Mouse (Mus musculus) adrenal gland, postnatal 0 days (tissue): Measurements from ENCODE around the gene Trpt1. TPM values are rescaled to one million over a fixed set of nuclear protein-coding genes. Genes with fewer than 3 reads are reported as not detected.

Experiments used
- polyA plus RNA-seq: library from polyadenylated mRNA; unstranded; fragments of >200 nt; fragmentation: Nextera tagmentation; extraction: Ambion mirVana; gene quantifications from 2 replicates; pipeline ENCODE4 v1.2.1, GENCODE M21; 2015

The Trpt1 gene
- polyA plus RNA-seq, result 10.4 and 13.5 TPM in 2 replicates

DNA sequence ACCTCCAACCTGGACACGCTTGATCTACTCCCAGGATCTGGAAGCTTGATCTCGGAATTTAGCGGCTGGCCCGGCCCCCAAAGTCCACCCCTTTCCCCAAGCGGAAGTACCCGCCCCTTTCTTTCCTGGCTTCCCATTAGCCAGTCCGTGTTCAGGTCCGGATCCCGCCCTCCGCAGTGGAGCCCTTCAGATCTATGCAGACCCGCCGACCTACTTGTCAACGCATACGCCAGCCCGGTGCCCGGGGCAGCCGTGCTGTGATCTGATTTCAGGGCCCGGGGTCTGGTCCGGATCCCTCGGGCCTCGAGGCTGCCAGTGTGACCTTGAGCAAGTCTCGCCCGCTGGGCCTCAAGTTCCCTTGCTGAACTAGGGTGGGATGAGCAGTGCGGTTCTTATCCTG is at the start of gene Trpt1, which contains the start of gene Nudt22:
TSS of gene Trpt1 (plus strand) at position 126 of the 400 bp plus-strand sequence.
TSS of gene Nudt22 (minus strand) at position 112 of the 400 bp plus-strand sequence.

DNA sequence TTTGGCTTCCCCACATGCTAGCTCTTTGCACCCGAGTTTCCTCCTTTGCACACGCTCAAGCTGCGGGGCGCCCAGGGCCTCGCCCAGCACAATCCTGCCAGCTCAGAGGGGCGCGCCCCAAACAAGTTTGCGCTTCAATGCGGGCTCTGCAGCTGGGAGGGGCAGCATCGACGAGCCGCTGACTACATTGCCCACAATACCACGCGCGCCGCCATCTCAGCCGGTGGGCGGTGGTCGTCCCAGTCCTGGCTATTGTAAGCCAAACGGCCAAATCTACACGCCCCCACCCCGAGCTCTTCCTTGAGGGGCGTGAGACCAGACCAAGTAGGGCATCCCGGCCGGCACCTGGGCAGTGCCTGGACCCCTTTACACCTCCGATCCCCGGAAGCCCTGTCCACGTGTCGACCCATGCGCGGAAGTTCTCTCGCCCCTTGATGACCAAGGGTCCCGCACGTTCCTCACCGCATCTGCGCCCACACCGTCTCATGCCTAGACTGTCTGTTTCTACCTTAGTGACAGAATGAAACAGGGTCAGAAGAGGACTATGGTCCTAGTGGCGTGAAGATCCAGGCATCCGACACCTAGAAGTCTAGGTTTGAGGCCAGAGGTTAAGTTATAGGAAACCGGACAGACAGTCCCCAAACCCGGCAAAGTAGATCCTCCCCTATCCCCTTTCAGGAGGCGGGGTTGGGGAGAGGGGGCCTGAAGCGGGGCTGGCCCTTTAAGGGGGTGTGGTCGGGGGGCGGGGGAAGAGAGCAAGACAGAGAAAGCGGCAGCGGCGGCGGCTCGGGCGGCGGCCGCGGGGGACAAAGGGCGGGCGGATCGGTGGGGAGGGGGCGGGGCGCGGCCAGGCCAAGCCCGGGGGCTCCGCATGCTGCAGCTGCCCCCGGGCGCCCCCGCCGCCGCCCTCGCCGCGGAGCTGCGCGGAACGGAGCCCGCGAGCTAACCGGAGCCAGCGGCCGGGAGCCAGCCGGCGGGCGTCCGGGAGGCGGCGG is 21.4 kb upstream of the Trpt1 start, which contains the start of gene Ppp1r14b:
TSS of gene Ppp1r14b (plus strand) at position 758 of the 995 bp plus-strand sequence.

DNA sequence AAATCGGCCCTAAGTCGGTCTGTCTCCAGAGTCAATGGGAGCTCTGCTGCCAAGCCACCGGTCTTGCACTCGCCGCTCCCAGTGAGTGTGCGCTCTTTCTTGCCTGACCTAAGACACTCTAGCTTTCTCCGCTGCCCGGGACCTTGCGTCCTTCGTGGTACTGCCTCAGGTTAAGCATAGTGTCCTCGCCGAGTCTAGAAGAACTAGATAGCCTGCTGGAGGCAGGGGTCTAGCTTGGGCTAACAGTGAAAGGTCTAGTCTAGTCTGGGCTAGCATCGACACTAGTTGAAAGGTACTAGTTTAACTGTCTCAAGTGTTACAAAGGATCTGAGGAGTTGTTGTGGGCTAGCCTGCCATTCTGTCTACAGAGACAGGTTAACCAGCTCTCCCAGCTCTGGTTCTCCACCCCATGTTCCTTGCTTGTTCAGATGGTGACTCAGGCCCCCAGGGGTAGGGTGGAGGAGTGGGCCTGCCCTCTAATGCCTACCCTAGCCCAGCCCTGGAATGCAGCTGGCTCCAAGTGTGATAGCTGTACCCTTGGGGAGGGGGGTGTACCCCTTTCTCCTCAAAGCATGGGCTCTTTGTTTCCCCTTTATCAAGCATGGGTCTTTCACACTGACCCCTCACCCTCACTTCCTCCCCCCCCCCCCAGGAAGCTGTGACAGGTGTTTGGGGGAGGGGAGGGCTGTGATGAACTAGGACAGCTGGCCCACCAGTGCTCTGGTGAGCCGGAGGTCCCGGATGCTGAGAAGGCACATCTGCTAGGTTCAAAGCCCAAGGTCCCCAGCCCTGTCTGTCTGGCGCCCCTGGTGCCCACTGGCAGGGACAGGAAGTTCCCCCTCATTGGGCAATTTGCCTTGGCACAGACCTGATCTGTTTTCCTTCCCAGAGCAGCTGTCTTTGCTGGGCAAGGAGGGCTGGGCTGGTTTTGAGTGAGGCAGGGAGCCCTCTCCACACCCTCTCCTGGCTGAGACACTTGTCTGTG is 20.1 kb upstream of the Trpt1 start, which contains the start of gene Plcb3:
TSS of gene Plcb3 (minus strand) at position 934 of the 985 bp plus-strand sequence.

DNA sequence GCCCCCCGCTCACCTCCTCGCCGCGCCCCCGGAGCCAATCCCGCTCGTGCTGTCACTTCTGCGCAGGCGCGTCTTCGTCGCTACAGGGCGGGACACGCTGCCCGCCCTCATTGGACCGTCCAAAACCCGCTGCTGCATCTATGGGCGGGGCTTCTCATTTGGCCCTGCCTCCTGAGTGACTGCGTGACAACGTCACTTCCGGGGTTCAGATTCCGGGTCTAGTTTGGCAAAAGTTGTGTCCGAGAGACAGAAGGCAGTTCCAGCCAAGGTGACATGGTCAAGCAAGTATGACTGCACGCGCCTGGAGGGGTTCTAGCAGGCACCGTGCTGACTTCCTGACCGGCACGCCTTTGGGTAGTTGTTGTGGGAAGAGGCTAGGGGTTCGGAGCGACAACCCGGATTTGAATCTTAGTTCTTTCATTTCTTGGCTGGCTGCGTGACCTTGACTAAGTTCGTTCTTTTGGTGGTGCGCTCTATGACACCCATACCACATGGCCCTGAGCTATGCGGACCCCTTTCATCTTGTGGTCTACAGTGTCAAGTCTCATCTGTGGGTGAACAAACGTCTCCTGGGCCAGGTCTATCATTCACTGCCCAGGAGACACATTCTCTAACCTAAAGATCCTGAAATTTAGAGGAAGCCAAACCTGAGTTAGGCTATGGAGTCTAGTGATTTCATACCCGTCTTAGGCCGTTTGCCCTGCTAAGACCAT is 15.4 kb upstream of the Trpt1 start, which contains the start of gene Fkbp2:
TSS of gene Fkbp2 (minus strand) at position 121 of the 713 bp plus-strand sequence.

DNA sequence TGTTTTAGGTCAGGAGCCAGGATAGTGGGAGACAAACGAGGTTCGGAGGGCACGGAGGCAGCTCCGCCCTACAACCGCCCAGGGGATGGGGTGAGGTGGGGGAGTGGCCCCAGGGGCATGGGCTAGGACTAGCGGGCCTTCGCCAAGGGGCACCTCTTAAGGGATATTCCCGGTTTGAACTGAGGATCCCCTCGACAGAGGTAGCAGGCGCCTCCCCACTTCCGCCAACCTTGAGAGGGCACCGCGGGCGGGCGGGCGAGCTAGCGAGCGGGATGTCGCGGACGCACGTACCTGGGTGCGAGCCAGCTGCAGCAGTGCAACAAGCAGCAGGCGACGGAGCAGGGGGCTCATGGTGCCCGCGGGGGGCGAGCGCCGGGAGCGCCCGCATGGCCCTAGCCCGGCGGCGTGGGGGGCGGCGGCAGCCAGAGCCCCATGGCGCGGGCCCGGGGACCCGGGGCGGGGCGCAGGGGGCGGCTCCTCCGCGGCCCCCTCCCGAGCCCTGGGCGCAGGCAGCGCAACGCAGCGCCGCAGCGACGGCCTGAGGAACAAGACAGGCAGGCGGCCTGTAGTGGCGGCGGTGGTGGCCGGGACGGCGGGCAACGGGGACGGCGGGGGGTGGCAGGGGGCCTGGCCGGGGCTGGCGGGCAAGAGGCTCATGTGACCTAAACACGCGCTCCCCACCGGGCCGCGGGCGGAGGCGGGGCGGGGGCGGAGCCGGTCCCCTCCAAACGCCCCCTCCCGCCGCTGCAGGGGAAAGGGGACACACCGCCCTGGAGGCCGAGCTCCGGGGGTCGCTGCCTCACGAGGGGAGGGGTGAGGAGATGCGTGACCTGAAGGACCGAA is 8.6 kb upstream of the Trpt1 start, which contains the start of gene Vegfb:
TSS of gene Vegfb (minus strand) at position 591 of the 843 bp plus-strand sequence.

DNA sequence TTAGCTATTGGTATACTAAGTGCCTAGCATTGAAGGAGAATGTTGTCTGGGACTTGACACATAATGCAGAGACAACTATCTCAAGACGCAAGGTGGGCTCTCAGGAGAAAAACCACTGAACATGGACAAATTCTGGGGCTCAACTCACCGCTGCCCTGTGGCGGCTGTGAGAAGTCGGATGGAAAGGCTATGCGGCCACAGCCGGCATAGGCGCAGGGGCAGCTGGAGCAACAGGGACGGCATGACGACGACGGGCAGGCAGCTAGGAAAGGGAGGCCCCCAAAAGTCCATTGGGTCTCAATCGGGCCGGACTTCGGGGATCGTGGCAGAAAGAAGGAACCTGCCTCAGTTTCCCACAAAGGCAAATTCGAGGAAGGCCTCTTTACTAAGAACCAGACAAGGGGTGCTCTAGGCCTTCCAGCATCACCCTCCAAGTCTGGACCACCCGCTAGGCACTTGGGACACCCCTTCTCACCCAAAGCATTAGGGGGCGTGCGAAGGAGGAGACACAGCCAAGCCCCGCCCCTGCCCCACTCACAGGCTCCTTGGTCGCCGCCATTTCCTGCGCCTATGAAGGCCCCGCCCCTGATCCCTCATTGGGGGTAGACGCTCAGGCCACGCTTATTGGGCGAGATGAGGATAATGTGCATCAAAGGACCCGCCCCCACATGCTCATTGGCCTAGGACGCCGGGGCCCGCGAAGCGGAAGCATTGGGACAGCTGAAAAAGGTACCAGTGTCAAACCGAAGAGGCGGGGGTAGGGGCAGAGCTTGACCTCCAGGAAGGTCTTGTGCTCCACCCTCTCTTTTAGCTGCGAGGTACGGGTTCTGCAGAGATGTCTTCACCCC is 3.7 kb upstream of the Trpt1 start, which contains the start of gene Dnajc4:
TSS of gene Dnajc4 (minus strand) at position 562 of the 848 bp plus-strand sequence.

DNA sequence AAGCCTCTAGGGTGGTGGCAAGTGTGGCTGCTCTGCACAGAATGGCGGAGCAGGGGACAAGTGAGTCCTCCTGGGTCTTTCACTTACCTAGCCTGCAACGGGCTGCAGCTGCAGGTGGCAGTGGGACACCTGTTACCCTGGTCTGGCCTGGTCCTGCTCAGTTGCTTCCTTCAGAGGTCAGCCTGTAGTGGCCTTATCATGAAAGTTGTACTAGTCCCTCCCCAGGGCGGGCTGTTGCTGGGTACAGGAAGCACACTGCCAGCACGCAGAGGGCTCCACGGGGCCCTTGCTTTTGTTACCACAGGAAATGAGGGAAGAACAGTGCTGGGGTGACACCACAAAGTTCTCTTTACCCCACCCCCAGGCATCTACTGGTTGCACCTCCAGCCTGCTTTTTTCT is 23.3 kb downstream of the Trpt1 start, which contains the start of gene Fermt3:
TSS of gene Fermt3 (minus strand) at position 279 of the 400 bp plus-strand sequence.

DNA sequence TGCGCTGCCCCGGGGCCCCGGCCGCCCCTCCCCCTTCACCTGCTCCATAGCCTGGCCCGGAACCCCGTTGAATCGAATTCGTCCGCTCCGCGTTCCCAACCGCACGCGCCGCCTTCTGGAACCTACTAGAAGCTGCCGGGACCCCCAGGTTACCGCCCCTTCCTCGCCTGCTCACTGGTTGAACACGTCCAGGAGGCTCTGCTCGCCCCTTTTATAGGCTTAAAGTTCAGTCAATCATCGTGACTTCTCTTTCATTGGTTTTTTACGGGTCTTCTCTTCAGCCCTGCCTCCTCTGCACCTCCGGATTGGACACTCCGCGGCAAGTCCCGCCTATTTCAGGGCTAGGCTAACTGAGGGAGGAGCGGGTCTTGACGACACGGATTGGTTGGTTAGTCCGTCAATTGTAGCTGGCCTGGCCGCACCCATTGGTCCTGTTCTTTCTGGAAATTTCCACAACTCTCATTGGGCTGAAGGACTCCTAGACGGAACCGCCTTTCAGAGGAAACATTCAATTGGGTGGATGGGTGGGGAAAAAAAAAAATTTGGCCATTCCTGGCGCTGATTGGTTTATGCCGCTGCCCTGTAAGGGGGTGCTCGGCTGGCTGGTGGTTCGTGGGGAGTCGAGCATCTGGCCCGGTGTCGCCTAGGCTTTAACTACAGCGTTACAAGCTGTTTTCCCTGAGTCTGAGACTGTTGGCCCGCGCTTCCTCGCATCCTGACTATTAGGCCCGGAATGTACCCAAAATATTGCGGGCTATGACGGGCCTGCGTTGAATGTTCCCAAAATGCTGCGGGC is 44.1 kb downstream of the Trpt1 start, which contains the start of gene Stip1:
TSS of gene Stip1 (minus strand) at position 127 of the 796 bp plus-strand sequence.

Other genes starting within 250 kb of the Trpt1 start
- gene Rps6ka4, start 155.5 kb upstream of the Trpt1 start, polyA plus RNA-seq, result 14.0 and 22.7 TPM in 2 replicates
- 0.80 and 0.82 TPM in 2 replicates for gene Ccdc88b, start 137.9 kb upstream of the Trpt1 start, polyA plus RNA-seq
- 97.2 and 142 TPM in 2 replicates for gene Trmt112, start 86.4 kb upstream of the Trpt1 start, polyA plus RNA-seq
- 373 and 481 TPM in 2 replicates for gene Prdx5, start 86.0 kb upstream of the Trpt1 start, polyA plus RNA-seq
- 11.7 and 11.8 TPM in 2 replicates for gene Esrra, start 74.3 kb upstream of the Trpt1 start, polyA plus RNA-seq
- gene Catsperz, start 70.8 kb upstream of the Trpt1 start, polyA plus RNA-seq, result 1.5 and 5.6 TPM in 2 replicates
- gene Kcnk4, start 61.6 kb upstream of the Trpt1 start, polyA plus RNA-seq, result 0.55 and 0.68 TPM in 2 replicates
- gene Bad, start 54.3 kb upstream of the Trpt1 start, polyA plus RNA-seq, result 117 and 144 TPM in 2 replicates
- gene Gpr137, start 53.7 kb upstream of the Trpt1 start, polyA plus RNA-seq, result 36.1 and 50.1 TPM in 2 replicates
- gene Ppp1r14b, start 21.2 kb upstream of the Trpt1 start, polyA plus RNA-seq, result 140 and 156 TPM in 2 replicates
- gene Plcb3, start 19.7 kb upstream of the Trpt1 start, polyA plus RNA-seq, result 19.9 and 25.4 TPM in 2 replicates
- gene Fkbp2, start 15.6 kb upstream of the Trpt1 start, polyA plus RNA-seq, result 128 and 174 TPM in 2 replicates
- 32.8 and 49.2 TPM in 2 replicates for gene Vegfb, start 8.5 kb upstream of the Trpt1 start, polyA plus RNA-seq
- 30.8 and 47.0 TPM in 2 replicates for gene Dnajc4, start 3.6 kb upstream of the Trpt1 start, polyA plus RNA-seq
- 33.0 and 55.2 TPM in 2 replicates for gene Nudt22, start within 50 bp of the Trpt1 start, polyA plus RNA-seq
- 8.6 and 12.4 TPM in 2 replicates for gene Fermt3, start 23.3 kb downstream of the Trpt1 start, polyA plus RNA-seq
- 63.4 and 96.8 TPM in 2 replicates for gene Stip1, start 43.8 kb downstream of the Trpt1 start, polyA plus RNA-seq
- 20.7 and 38.8 TPM in 2 replicates for gene Macrod1, start 60.7 kb downstream of the Trpt1 start, polyA plus RNA-seq
- 2.6 and 4.1 TPM in 2 replicates for gene Flrt1, start 109.6 kb downstream of the Trpt1 start, polyA plus RNA-seq
- gene Otub1, start 210.2 kb downstream of the Trpt1 start, polyA plus RNA-seq, result 131 and 158 TPM in 2 replicates
- gene Cox8a, start 221.5 kb downstream of the Trpt1 start, polyA plus RNA-seq, result 1,475 and 1,664 TPM in 2 replicates
- 15.9 and 22.8 TPM in 2 replicates for gene Naa40, start 245.1 kb downstream of the Trpt1 start, polyA plus RNA-seq